Mouse (Mus musculus) embryonic fibroblast, embryonic 13.5 days (primary cell): ENCODE results near the gene Cfap43.

Experiments
- CTCF ChIP-seq: IDR thresholded peaks from 2 replicates; pipeline ENCODE4 v1.5.1; 2011; ENCODE audit warnings: mild to moderate bottlenecking, control low read depth, low read length, moderate library complexity, borderline replicate concordance; ENCODE audit not compliant: insufficient read depth
- POLR2A ChIP-seq: IDR thresholded peaks from 2 replicates; pipeline ENCODE4 v1.6.1; 2011; ENCODE audit warnings: low read depth, mild to moderate bottlenecking, control low read depth, low read length, moderate library complexity

DNA sequence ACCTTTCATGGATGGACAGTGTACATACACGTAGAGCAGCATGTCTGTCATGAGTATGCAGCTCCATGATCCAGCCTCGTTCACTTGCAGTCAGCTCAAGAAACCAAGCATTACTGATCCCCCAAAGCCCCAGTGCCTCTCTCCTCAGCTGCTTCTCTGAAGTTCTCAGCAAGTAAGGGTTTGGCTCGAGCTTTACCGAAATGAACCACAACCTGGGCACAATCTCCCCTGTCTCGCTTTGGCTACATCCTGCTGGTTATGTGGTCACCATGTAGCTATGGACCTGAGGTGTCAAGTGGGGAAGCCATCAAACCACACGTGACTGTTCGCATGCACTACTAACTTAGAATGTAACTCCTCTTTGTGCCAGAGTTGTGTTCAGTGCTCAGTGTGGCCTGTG is 31.9 kb upstream of the Cfap43 start:
- TF ChIP-seq POLR2A: no peak
- TF ChIP-seq CTCF: no peak
